Mouse (Mus musculus) stomach, postnatal 0 days (tissue): Measurements from ENCODE around the gene Tnfsf15. TPM values are rescaled to one million over a fixed set of nuclear protein-coding genes. Genes with fewer than 3 reads are reported as not detected.

Source experiments
- ATAC-seq: fragments of 200-750 bp; cut with Nextera tagmentation; 2 replicates; pipeline ENCODE4 v1.8.0; 2017; ENCODE audit not compliant: low FRiP score, low TSS enrichment
- DNase-seq: peaks from one replicate; pipeline ENCODE4 v3.0.0-alpha.2; 2016; ENCODE audit warnings: low spot score
- H3K27ac ChIP-seq: fragments of 300-500 bp; sonication (generic); replicated peaks from 2 replicates; pipeline ENCODE4 v1.5.1; 2014; ENCODE audit warnings: mild to moderate bottlenecking, control low read depth
- H3K27me3 ChIP-seq: fragments of 300-500 bp; sonication (generic); 2 replicates; pipeline ENCODE4 v1.6.1; 2014; ENCODE audit warnings: low read length; ENCODE audit not compliant: control insufficient read depth, insufficient read depth
- H3K36me3 ChIP-seq: fragments of 300-500 bp; sonication (generic); 2 replicates; pipeline ENCODE4 v1.6.1; 2014; ENCODE audit warnings: low read length, mixed read lengths; ENCODE audit not compliant: control insufficient read depth, insufficient read depth
- H3K4me1 ChIP-seq: fragments of 300-500 bp; sonication (generic); replicated peaks from 2 replicates; pipeline ENCODE4 v1.6.1; 2014; ENCODE audit warnings: antibody characterized with exemption; ENCODE audit not compliant: control insufficient read depth, insufficient read depth
- H3K4me2 ChIP-seq: fragments of 300-500 bp; sonication (generic); replicated peaks from 2 replicates; pipeline ENCODE4 v1.6.1; 2014; ENCODE audit warnings: low read depth, mild to moderate bottlenecking, control low read depth, moderate library complexity
- H3K4me3 ChIP-seq: fragments of 300-500 bp; sonication (generic); 2 replicates; pipeline ENCODE4 v1.5.1; 2014; ENCODE audit warnings: low read depth, low read length, control low read depth
- H3K9ac ChIP-seq: fragments of 300-500 bp; sonication (generic); 2 replicates; pipeline ENCODE4 v1.6.1; 2014; ENCODE audit warnings: mild to moderate bottlenecking, low read length, control low read depth, mixed read lengths
- H3K9me3 ChIP-seq: fragments of 300-500 bp; sonication (generic); 2 replicates; pipeline ENCODE4 v1.6.1; 2016; ENCODE audit warnings: low read length; ENCODE audit not compliant: control insufficient read depth
- CTCF ChIP-seq: IDR thresholded peaks from 2 replicates; pipeline ENCODE4 v1.5.1; 2016; ENCODE audit warnings: antibody characterized with exemption, low read depth, mild to moderate bottlenecking, moderate library complexity
- EP300 ChIP-seq: optimal IDR thresholded peaks from 2 replicates; pipeline ENCODE3; 2016; ENCODE audit warnings: antibody characterized with exemption
- WGBS: fragments of 180-500 bp; shearing (Covaris S2); extraction: QIAGEN DNeasy Blood & Tissue Kit; methylation state at CpG from one replicate; pipeline ENCODE4 v1.1.7; 2014; 5-methylcytosine and 5-hydroxymethylcytosine counted together
- polyA plus RNA-seq: library from polyadenylated mRNA; unstranded; fragments of >200 nt; fragmentation: Nextera tagmentation; extraction: Ambion mirVana; gene quantifications from 2 replicates; pipeline ENCODE4 v1.2.1, GENCODE M21; 2015

The Tnfsf15 gene
- polyA plus RNA-seq, 1 experiment from 2014 or later: 0.04 TPM

GRCm38 (mm10) chr4:63703686-63704085, 41.2 kb downstream of the Tnfsf15 start:
- WGBS: 74% methylated on average over 2 of the region's 2 CpGs
- Histone ChIP-seq H3K27me3 (no peaks in the 10 kb centered on the region), H3K4me3 (no peak overlapping the region), H3K36me3 (no peaks in the 10 kb centered on the region), H3K27ac (no peak overlapping the region), H3K9ac (no peak overlapping the region), H3K4me1 (no peaks in the 10 kb centered on the region), H3K4me2 (no peak overlapping the region), H3K9me3 (no peaks in the 10 kb centered on the region)
- no peak for DNase-seq
- no peak for ATAC-seq
- TF ChIP-seq CTCF (no peak), EP300 (no peak)

- Histone ChIP-seq H3K36me3 (no peaks in the 10 kb centered on the region), H3K4me3 (no peak overlapping the region), H3K27me3 (no peaks in the 10 kb centered on the region), H3K27ac (no peak overlapping the region), H3K4me2 (no peak overlapping the region), H3K4me1 (no peaks in the 10 kb centered on the region), H3K9me3 (no peaks in the 10 kb centered on the region), H3K9ac (no peak overlapping the region)
- no peak for TF ChIP-seq EP300
- no peak for TF ChIP-seq CTCF
- 88% methylated on average over 4 of the region's 4 CpGs for WGBS
- DNase-seq (no peak), ATAC-seq (no peak)
Measured at GRCm38 (mm10) chr4:63702006-63702704, 42.8 kb downstream of the Tnfsf15 start.

- no peaks in the 10 kb centered on the region for H3K9me3 ChIP-seq
- no peak overlapping the region for H3K4me2 ChIP-seq
- ATAC-seq (no peak), DNase-seq (no peak)
- H3K9ac ChIP-seq: no peak overlapping the region
- no peaks in the 10 kb centered on the region for H3K4me1 ChIP-seq
- H3K27ac ChIP-seq: no peak overlapping the region
- TF ChIP-seq EP300 (no peak), CTCF (no peak)
- WGBS: 48% methylated on average over 3 of the region's 3 CpGs
- H3K27me3 ChIP-seq: no peaks in the 10 kb centered on the region
- H3K36me3 ChIP-seq: no peaks in the 10 kb centered on the region
- H3K4me3 ChIP-seq: no peak overlapping the region
Measured at GRCm38 (mm10) chr4:63699749-63700148, 45.2 kb downstream of the Tnfsf15 start.

- Histone ChIP-seq H3K36me3 (no peaks in the 10 kb centered on the region), H3K9ac (no peak overlapping the region), H3K27ac (no peak overlapping the region), H3K27me3 (no peaks in the 10 kb centered on the region), H3K4me1 (no peaks in the 10 kb centered on the region), H3K4me2 (no peak overlapping the region), H3K9me3 (no peaks in the 10 kb centered on the region), H3K4me3 (no peak overlapping the region)
- ATAC-seq: no peak
- DNase-seq: no peak
- TF ChIP-seq EP300: no peak
- no peak for TF ChIP-seq CTCF
- 84% methylated on average over 4 of the region's 4 CpGs for WGBS
Measured at GRCm38 (mm10) chr4:63696921-63697320, 48.0 kb downstream of the Tnfsf15 start.

DNA sequence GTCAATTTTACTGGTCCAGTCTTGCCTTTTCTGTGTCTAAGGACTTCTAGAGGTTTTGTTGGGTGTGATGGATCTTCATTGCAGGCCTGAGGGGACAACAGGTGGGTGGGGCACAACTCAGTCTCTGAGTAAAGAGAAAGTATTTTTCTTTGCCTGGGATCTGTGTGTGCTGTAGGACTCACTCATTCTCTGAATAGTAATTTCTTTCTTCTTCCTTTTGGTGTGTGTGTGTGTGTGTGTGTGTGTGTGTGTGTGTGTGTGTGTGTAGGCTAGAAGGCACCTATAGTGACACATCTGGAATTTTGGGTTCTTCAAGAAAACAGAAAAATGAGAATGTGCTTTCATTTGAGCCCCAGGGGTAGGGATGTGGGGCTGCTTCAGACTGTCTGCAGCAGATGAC, 52.6 kb downstream of the Tnfsf15 start:
- ATAC-seq (no peak), DNase-seq (no peak)
- H3K9me3 ChIP-seq: no peaks in the 10 kb centered on the region
- H3K27ac ChIP-seq: no peak overlapping the region
- no peak overlapping the region for H3K4me3 ChIP-seq
- H3K36me3 ChIP-seq: no peaks in the 10 kb centered on the region
- no peaks in the 10 kb centered on the region for H3K4me1 ChIP-seq
- no peak overlapping the region for H3K4me2 ChIP-seq
- no peaks in the 10 kb centered on the region for H3K27me3 ChIP-seq
- no peak overlapping the region for H3K9ac ChIP-seq
- TF ChIP-seq CTCF: no peak
- no peak for TF ChIP-seq EP300

DNA sequence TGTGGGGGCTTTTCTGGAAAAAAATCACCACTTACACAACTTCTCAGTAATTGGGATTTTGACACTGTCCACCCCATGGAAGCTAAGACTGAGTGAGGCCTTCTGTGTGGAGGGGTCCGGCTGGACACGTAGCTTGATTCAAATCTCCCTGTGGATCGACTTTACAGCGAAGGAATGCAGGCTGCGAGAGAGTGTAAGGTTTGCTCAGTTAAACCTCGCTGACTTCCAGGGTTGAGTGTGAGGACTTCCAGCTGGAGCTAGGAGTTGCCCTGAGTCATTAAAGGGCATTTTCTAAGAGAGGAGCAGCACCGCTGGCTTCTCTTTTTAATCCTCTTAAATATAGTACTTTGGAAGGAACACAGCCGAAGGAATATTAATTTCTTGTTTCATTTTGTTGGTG, 57.5 kb downstream of the Tnfsf15 start:
- no peak overlapping the region for H3K4me2 ChIP-seq
- ATAC-seq (no peak), DNase-seq (no peak)
- H3K27ac ChIP-seq: no peak overlapping the region
- no peaks in the 10 kb centered on the region for H3K36me3 ChIP-seq
- 33% methylated on average over 8 of the region's 8 CpGs for WGBS
- no peak overlapping the region for H3K4me3 ChIP-seq
- no peak for TF ChIP-seq CTCF
- no peak for TF ChIP-seq EP300
- H3K27me3 ChIP-seq: no peaks in the 10 kb centered on the region
- no peaks in the 10 kb centered on the region for H3K9me3 ChIP-seq
- H3K4me1 ChIP-seq: no peaks in the 10 kb centered on the region
- no peak overlapping the region for H3K9ac ChIP-seq
